Mouse (Mus musculus) heart, embryonic 14.5 days (tissue): ENCODE measurements around the gene Ezh1. TPM values are rescaled to one million over a fixed set of nuclear protein-coding genes. Genes with fewer than 3 reads are reported as not detected.

Source experiments
- ATAC-seq: fragments of 200-750 bp; cut with Nextera tagmentation; 2 replicates; pipeline ENCODE4 v1.8.0; 2017; ENCODE audit warnings: low read depth, moderate TSS enrichment; ENCODE audit not compliant: insufficient number of reproducible peaks, insufficient read depth, low FRiP score
- H3K27ac ChIP-seq, 2 experiments: fragments of 200-500 bp in 1 of 2; fragments of 300-500 bp in 1 of 2; sonication (generic) in 1 of 2; replicated peaks in 1 of 2; 2 replicates each; pipeline ENCODE4 v1.5.1; 2012 to 2014; ENCODE audit warnings: low read depth in 2 of 2, low read length in 2 of 2, control low read depth in 1 of 2, mild to moderate bottlenecking in 1 of 2, mixed read lengths in 1 of 2; ENCODE audit not compliant: control insufficient read depth in 1 of 2, insufficient read depth in 1 of 2
- H3K27me3 ChIP-seq: fragments of 300-500 bp; sonication (generic); 2 replicates; pipeline ENCODE4 v1.6.1; 2014; ENCODE audit warnings: mild to moderate bottlenecking, low read length, control low read depth; ENCODE audit not compliant: control insufficient read depth, insufficient read depth
- H3K36me3 ChIP-seq: fragments of 300-500 bp; sonication (generic); 2 replicates; pipeline ENCODE4 v1.6.1; 2014; ENCODE audit warnings: mild to moderate bottlenecking, control low read depth, low read length, mixed read lengths; ENCODE audit not compliant: control insufficient read depth, insufficient read depth
- H3K4me1 ChIP-seq, 2 experiments: fragments of 200-500 bp in 1 of 2; fragments of 300-500 bp in 1 of 2; sonication (generic) in 1 of 2; 2 replicates each; pipeline ENCODE4 v1.6.1; 2012 to 2014; ENCODE audit warnings: low read length in 2 of 2, control low read depth in 1 of 2, mixed read lengths in 1 of 2; ENCODE audit not compliant: control insufficient read depth in 2 of 2, insufficient read depth in 2 of 2
- H3K4me2 ChIP-seq: fragments of 300-500 bp; sonication (generic); 2 replicates; pipeline ENCODE4 v1.6.1; 2014; ENCODE audit warnings: mild to moderate bottlenecking, low read length
- H3K4me3 ChIP-seq, 2 experiments: fragments of 200-500 bp in 1 of 2; fragments of 300-500 bp in 1 of 2; sonication (generic) in 1 of 2; 2 replicates each; pipeline ENCODE4 v1.5.1; 2012 to 2014; ENCODE audit warnings: low read length in 2 of 2, mild to moderate bottlenecking in 2 of 2, control low read depth in 1 of 2, low read depth in 1 of 2, moderate library complexity in 1 of 2; ENCODE audit not compliant: control insufficient read depth in 1 of 2, insufficient read depth in 1 of 2
- H3K9ac ChIP-seq: fragments of 300-500 bp; sonication (generic); 2 replicates; pipeline ENCODE4 v1.6.1; 2014; ENCODE audit warnings: mild to moderate bottlenecking, low read length
- H3K9me3 ChIP-seq: fragments of 300-500 bp; sonication (generic); 2 replicates; pipeline ENCODE4 v1.6.1; 2016; ENCODE audit warnings: low read length, control low read depth; ENCODE audit not compliant: control insufficient read depth
- WGBS: fragments of 180-500 bp; shearing (Covaris S2); extraction: QIAGEN DNeasy Blood & Tissue Kit; methylation state at CpG from one replicate; pipeline ENCODE4 v1.1.7; 2014; 5-methylcytosine and 5-hydroxymethylcytosine counted together
- polyA plus RNA-seq: library from polyadenylated mRNA; unstranded; fragments of >200 nt; fragmentation: Nextera tagmentation; extraction: Ambion mirVana; gene quantifications from 2 replicates; pipeline ENCODE4 v1.2.1, GENCODE M21; 2014

Gene Ezh1
- polyA plus RNA-seq, 1 experiment from 2014 or later, result 13.6 TPM

DNA sequence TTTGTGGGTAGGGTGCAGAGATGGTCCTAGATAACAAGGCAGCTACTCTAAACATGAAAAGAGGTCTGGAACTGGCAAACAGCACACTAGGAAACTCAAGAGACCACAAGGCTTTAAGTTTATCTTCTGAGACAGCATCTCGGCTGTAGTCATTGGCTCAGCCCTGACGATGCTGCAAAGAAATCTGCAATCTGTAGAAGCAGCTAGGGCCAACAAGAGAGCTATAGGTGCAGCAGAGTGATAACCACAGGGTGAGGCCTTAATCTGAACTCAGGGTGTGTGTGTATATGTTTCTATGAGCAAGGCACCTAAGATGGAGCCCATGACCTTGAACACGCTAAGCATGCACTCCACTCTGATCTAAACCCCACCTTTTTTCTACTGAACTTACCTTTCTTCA lies 26.7 kb downstream of the Ezh1 start:
- Histone ChIP-seq H3K27ac (no peak overlapping the region), H3K4me2 (no peak overlapping the region), H3K4me1 (peaks cover 0 to 5% of the 10 kb centered on the region in 2 experiments; a peak in 1 of 4 replicates), H3K27me3 (no peaks in the 10 kb centered on the region), H3K4me3 (no peak overlapping the region), H3K9me3 (no peaks in the 10 kb centered on the region), H3K9ac (no peak overlapping the region), H3K36me3 (peaks cover 79% of the 10 kb centered on the region)
- WGBS, result 86% methylated on average over 3 of the region's 3 CpGs
- no peak for ATAC-seq

DNA sequence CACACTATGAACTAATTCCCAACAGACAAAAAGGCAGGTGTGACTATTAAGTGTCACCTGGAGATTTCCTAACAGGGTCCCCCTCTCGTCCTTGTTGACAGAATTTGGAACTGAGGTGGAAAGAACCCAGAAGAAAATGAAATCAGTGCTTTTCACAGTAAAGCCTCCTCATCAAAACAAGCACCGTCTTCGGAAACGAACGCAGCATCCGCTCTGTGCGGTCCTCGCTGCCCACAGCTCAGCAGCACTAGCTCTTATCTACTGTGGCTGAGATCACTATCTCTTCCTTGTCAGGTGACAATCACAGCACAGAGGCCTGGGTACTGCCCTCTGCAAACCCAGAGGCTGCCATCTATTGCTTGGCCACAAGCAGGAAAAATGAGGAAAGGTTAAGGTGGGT lies 30.1 kb downstream of the Ezh1 start:
- peaks cover 65% of the 10 kb centered on the region for H3K36me3 ChIP-seq
- H3K4me1 ChIP-seq, result peaks cover 15 to 27% of the 10 kb centered on the region in 2 experiments
- no peak overlapping the region for H3K9ac ChIP-seq
- H3K4me2 ChIP-seq, result no peak overlapping the region
- WGBS, result 84% methylated on average over 8 of the region's 8 CpGs
- ATAC-seq, result no peak
- no peak overlapping the region for H3K27ac ChIP-seq
- no peaks in the 10 kb centered on the region for H3K27me3 ChIP-seq
- H3K4me3 ChIP-seq, result no peak overlapping the region
- no peaks in the 10 kb centered on the region for H3K9me3 ChIP-seq

DNA sequence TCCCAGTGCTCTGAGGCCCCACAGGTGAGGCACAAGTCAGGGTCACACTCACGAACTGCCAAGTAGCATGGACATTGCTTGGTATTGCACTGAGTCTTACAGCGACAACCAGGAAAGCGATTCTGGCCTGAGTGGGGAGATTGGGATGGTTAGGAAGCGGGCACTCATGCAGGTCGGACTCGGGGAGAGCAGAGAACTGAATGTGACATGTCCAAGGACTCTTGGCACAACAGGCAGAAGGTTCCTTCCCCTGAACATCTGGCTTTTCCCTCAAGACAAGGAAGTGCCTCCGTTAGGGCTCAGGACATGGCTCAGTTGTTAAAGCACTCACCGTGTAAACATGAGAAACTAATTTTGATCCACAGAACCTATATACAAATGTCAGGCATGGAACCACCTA lies 30.7 kb downstream of the Ezh1 start:
- Histone ChIP-seq H3K9me3 (no peaks in the 10 kb centered on the region), H3K27me3 (no peaks in the 10 kb centered on the region), H3K4me1 (peaks cover 20 to 33% of the 10 kb centered on the region in 2 experiments), H3K4me3 (no peak overlapping the region), H3K27ac (no peak overlapping the region), H3K36me3 (peaks cover 62% of the 10 kb centered on the region), H3K9ac (no peak overlapping the region), H3K4me2 (no peak overlapping the region)
- 85% methylated on average over 8 of the region's 8 CpGs for WGBS
- no peak for ATAC-seq

DNA sequence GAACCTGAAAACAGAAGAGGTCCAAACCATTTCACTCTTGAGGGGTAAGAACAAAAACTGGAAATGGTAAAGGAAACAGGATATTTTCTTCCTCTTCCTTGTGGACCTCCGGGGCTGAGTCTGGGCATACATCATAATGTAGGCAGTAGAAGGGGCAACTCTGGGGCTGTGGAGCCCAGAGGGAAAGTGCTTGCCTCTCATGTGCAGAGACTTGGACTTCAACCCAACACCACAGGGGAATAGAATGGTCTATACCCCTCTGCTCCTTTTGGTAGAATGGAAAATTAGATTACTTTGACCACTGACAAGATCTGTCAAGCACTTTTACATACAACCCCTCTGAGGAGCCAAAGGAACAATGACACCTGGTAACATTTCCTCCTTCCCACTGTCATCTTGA lies 31.2 kb downstream of the Ezh1 start:
- no peak for ATAC-seq
- Histone ChIP-seq H3K9ac (no peak overlapping the region), H3K27ac (no peak overlapping the region), H3K4me3 (no peak overlapping the region), H3K4me2 (no peak overlapping the region), H3K36me3 (peaks cover 58% of the 10 kb centered on the region), H3K4me1 (peaks cover 24 to 38% of the 10 kb centered on the region in 2 experiments), H3K9me3 (no peaks in the 10 kb centered on the region), H3K27me3 (no peaks in the 10 kb centered on the region)
- 82% methylated on average over 1 of the region's 1 CpGs for WGBS

DNA sequence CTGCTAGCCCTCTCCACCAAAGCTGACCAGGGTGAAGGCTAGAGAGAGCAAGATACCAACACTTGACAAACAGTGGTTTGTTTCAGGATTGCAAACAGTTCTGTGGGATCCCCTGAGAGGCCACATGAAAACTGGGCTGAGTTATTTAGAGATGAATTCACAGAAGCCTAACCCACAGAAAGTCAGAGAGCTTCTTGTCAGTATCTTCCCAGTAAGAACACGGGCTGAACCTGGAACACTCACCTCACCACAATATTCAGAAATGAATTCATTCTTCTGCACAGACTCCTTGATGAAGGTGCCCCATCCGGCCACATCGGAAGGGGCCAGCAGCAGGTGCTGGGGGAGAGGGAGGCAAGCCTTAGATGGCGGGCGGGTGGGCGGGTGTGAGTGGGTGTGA lies 31.6 kb downstream of the Ezh1 start:
- H3K9me3 ChIP-seq, result no peaks in the 10 kb centered on the region
- ATAC-seq, result no peak
- H3K36me3 ChIP-seq, result peaks cover 53% of the 10 kb centered on the region
- no peaks in the 10 kb centered on the region for H3K27me3 ChIP-seq
- WGBS, result 79% methylated on average over 6 of the region's 6 CpGs
- H3K4me2 ChIP-seq, result no peak overlapping the region
- H3K4me3 ChIP-seq, result no peak overlapping the region
- H3K4me1 ChIP-seq, result peaks cover 27 to 43% of the 10 kb centered on the region in 2 experiments
- 0 out of 4 replicates have a peak overlapping the region, but pooled peaks have one; percentile 9 to 25 for H3K27ac ChIP-seq
- no peak overlapping the region for H3K9ac ChIP-seq

DNA sequence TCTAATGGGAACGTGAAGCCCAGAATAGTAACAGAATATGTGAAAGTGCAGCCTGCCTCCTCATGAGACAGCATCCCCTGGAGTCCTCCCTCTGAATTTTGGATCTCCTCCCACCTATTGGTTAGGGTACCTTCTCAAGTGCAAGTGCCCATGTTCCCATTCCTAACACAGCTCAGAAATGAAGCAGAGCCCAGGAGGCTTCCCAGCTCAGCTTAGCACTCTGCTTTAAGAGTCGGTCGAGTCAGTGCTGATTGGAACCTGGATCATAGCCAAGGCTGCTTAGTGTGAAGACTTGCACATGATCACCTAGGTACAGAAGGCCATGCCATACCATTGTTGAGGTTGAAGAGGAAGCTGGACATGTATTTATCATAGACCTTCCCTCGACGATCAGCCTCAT lies 32.1 kb downstream of the Ezh1 start:
- no peak for ATAC-seq
- WGBS, result 9% methylated on average over 5 of the region's 5 CpGs
- peaks cover 29 to 46% of the 10 kb centered on the region in 2 experiments for H3K4me1 ChIP-seq
- peaks cover 48% of the 10 kb centered on the region for H3K36me3 ChIP-seq
- 0 out of 4 replicates have a peak overlapping the region, but pooled peaks have one; percentile 9 to 25 for H3K27ac ChIP-seq
- no peak overlapping the region for H3K4me3 ChIP-seq
- H3K4me2 ChIP-seq, result peak overlapping the region; percentile 9; the same call in 1 of the 2 replicates
- H3K9me3 ChIP-seq, result no peaks in the 10 kb centered on the region
- no peaks in the 10 kb centered on the region for H3K27me3 ChIP-seq
- H3K9ac ChIP-seq, result no peak overlapping the region

DNA sequence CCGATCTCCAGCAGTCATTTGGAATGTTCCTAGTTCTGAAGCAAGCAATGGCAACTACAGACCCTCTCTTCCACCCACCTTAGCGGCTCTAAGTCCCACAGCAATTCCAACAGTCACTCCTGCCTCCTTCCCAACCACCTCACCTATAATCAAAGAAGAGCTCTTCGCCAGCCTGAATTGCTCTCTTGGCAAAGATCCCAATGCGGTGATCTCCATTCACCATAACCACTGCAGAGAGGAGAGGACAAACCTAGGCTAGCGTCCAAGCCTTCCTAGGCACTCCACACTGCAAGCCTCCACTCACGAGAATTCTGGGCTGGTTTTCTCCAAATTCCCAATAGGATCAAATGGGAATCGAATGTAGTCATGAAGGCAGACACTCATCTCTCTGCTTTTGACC lies 33.2 kb downstream of the Ezh1 start:
- Histone ChIP-seq H3K27ac (no peak overlapping the region), H3K9ac (no peak overlapping the region), H3K9me3 (no peaks in the 10 kb centered on the region), H3K4me2 (no peak overlapping the region), H3K4me3 (no peak overlapping the region), H3K4me1 (peaks cover 30 to 48% of the 10 kb centered on the region in 2 experiments), H3K36me3 (peaks cover 38% of the 10 kb centered on the region), H3K27me3 (no peaks in the 10 kb centered on the region)
- no peak for ATAC-seq
- WGBS, result 87% methylated on average over 7 of the region's 7 CpGs

DNA sequence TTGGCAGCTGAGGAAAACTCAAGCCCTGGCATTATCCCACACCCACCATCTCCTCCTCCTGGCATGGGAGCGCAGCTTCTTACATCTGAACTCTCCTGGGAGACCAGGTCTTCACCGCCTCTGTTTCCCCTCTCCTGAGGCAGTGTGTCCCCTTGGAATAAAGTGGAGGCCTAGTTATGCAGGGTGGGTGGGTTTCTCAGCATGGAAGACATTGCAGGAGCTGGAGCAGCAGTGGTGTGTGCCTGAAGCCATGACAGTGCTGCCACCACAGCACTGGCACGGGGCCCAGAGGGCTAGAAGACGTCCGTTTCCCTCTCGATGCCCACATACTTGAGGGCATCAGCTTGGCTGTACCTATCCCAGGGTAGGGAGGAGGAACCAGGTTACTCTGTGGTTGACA lies 33.6 kb downstream of the Ezh1 start:
- Histone ChIP-seq H3K27ac (no peak overlapping the region), H3K4me2 (no peak overlapping the region), H3K9me3 (no peaks in the 10 kb centered on the region), H3K4me3 (no peak overlapping the region), H3K36me3 (peaks cover 33% of the 10 kb centered on the region), H3K27me3 (no peaks in the 10 kb centered on the region), H3K9ac (no peak overlapping the region), H3K4me1 (peaks cover 30 to 48% of the 10 kb centered on the region in 2 experiments)
- 87% methylated on average over 6 of the region's 6 CpGs for WGBS
- no peak for ATAC-seq
